Mouse (Mus musculus) heart, embryonic 16.5 days (tissue): ENCODE measurements around the gene Tatdn3. TPM values are rescaled to one million over a fixed set of nuclear protein-coding genes. Genes with fewer than 3 reads are reported as not detected.

Experiments
- ATAC-seq: fragments of 200-750 bp; cut with Nextera tagmentation; replicated peaks from 2 replicates; pipeline ENCODE4 v1.8.0; 2017; ENCODE audit warnings: moderate number of reproducible peaks; ENCODE audit not compliant: insufficient read depth, low FRiP score; ENCODE audit errors: extremely low read depth
- H3K27ac ChIP-seq: fragments of 300-500 bp; sonication (generic); 2 replicates; pipeline ENCODE4 v1.5.1; 2014; ENCODE audit warnings: mild to moderate bottlenecking, low read length, control low read depth, moderate library complexity
- H3K27me3 ChIP-seq: fragments of 300-500 bp; sonication (generic); 2 replicates; pipeline ENCODE4 v1.6.1; 2014; ENCODE audit warnings: low read length, mixed read lengths; ENCODE audit not compliant: control insufficient read depth, insufficient read depth
- H3K36me3 ChIP-seq: fragments of 300-500 bp; sonication (generic); 2 replicates; pipeline ENCODE4 v1.6.1; 2014; ENCODE audit not compliant: control insufficient read depth, insufficient read depth
- H3K4me1 ChIP-seq: fragments of 300-500 bp; sonication (generic); 2 replicates; pipeline ENCODE4 v1.6.1; 2014; ENCODE audit warnings: low read length, mixed read lengths; ENCODE audit not compliant: control insufficient read depth, insufficient read depth
- H3K4me2 ChIP-seq: fragments of 300-500 bp; sonication (generic); 2 replicates; pipeline ENCODE4 v1.6.1; 2014; ENCODE audit warnings: low read depth, mild to moderate bottlenecking, control low read depth, low read length
- H3K4me3 ChIP-seq: fragments of 300-500 bp; sonication (generic); 2 replicates; pipeline ENCODE4 v1.5.1; 2014; ENCODE audit warnings: mild to moderate bottlenecking, control low read depth, low read length
- H3K9ac ChIP-seq: fragments of 300-500 bp; sonication (generic); 2 replicates; pipeline ENCODE4 v1.6.1; 2014; ENCODE audit warnings: low read length, control low read depth
- H3K9me3 ChIP-seq: fragments of 300-500 bp; sonication (generic); replicated peaks from 2 replicates; pipeline ENCODE4 v1.6.1; 2016; ENCODE audit warnings: low read length; ENCODE audit not compliant: control insufficient read depth
- WGBS: fragments of 180-500 bp; shearing (Covaris S2); extraction: QIAGEN DNeasy Blood & Tissue Kit; methylation state at CpG from one replicate; pipeline ENCODE4 v1.1.7; 2014; 5-methylcytosine and 5-hydroxymethylcytosine counted together
- polyA plus RNA-seq: library from polyadenylated mRNA; unstranded; fragments of >200 nt; fragmentation: Nextera tagmentation; extraction: Ambion mirVana; gene quantifications from 2 replicates; pipeline ENCODE4 v1.2.1, GENCODE M21; 2015

Gene Tatdn3
- polyA plus RNA-seq, 1 experiment from 2014 or later: 17.9 TPM

DNA sequence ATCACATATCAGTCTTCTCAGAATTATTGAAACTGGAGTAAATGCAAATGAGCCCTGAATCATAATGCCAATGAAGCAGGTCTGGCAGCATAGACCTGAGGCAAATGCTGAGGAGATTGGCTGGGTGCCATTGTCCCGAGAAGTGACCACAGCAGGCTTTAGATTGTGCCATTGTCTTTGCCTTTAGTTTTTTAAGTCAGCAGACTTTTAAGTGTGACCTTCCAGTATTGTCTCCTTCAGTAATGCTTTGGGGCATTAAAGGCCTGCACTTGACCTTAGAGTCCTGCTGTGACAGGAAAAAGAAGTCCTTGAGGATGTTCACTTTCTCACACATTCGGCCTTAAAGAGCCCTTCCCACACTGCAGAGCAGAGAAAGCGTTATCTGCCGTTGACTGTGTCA, 7.5 kb upstream of the Tatdn3 start:
- Histone ChIP-seq H3K9me3 (no peaks in the 10 kb centered on the region), H3K9ac (no peak overlapping the region), H3K4me1 (no peaks in the 10 kb centered on the region), H3K36me3 (peaks cover 32% of the 10 kb centered on the region), H3K27me3 (no peaks in the 10 kb centered on the region), H3K4me3 (no peak overlapping the region), H3K27ac (no peak overlapping the region), H3K4me2 (no peak overlapping the region)
- no peak for ATAC-seq
- WGBS: 81% methylated on average over 4 of the region's 4 CpGs

- H3K27me3 ChIP-seq: no peaks in the 10 kb centered on the region
- H3K36me3 ChIP-seq: peaks cover 29% of the 10 kb centered on the region
- H3K4me2 ChIP-seq: no peak overlapping the region
- WGBS: 69% methylated on average over 5 of the region's 5 CpGs
- H3K27ac ChIP-seq: no peak overlapping the region
- H3K9me3 ChIP-seq: no peaks in the 10 kb centered on the region
- no peak overlapping the region for H3K9ac ChIP-seq
- no peak for ATAC-seq
- H3K4me3 ChIP-seq: no peak overlapping the region
- H3K4me1 ChIP-seq: peaks cover 7% of the 10 kb centered on the region
Observed at GRCm38 (mm10) chr1:191068377-191068776, 5.6 kb upstream of the Tatdn3 start.

GRCm38 (mm10) chr1:191065188-191065587, 2.5 kb upstream of the Tatdn3 start:
- Histone ChIP-seq H3K4me2 (no peak overlapping the region), H3K9ac (no peak overlapping the region), H3K4me1 (peaks cover 14% of the 10 kb centered on the region), H3K36me3 (peaks cover 7% of the 10 kb centered on the region; the same call in 1 of the 2 replicates), H3K27me3 (no peaks in the 10 kb centered on the region), H3K9me3 (no peaks in the 10 kb centered on the region), H3K27ac (no peak overlapping the region), H3K4me3 (no peak overlapping the region)
- no peak for ATAC-seq
- 84% methylated on average over 4 of the region's 4 CpGs for WGBS

GRCm38 (mm10) chr1:191064535-191064934, 1.8 kb upstream of the Tatdn3 start:
- no peaks in the 10 kb centered on the region for H3K27me3 ChIP-seq
- no peak overlapping the region for H3K9ac ChIP-seq
- H3K36me3 ChIP-seq: 0 out of 2 replicates have a peak, but pooled peaks cover 3% of the 10 kb centered on the region
- ATAC-seq: no peak
- H3K4me3 ChIP-seq: no peak overlapping the region
- no peak overlapping the region for H3K27ac ChIP-seq
- no peak overlapping the region for H3K4me2 ChIP-seq
- WGBS: 83% methylated on average over 2 of the region's 2 CpGs
- H3K9me3 ChIP-seq: no peaks in the 10 kb centered on the region
- H3K4me1 ChIP-seq: peaks cover 14% of the 10 kb centered on the region

DNA sequence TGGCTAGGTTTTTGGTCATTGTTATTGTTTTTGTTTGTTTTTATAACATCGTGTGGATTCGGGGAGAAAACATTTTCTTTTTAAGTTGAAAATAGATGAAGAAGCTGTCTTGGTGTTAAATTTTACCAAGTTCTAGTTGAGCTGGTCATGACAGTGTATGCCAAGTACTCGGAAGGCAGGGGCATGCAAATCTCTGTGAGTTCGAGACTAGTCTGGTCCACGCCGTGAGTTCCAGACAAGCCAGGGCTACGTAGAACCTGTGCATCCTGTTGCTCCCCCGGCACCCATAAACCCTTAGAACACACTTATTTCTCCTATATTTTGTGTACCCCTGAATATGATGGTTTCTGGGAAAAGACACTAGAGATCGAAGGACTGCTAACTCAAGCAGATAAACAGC, 968 bp upstream of the Tatdn3 start:
- no peaks in the 10 kb centered on the region for H3K9me3 ChIP-seq
- no peak for ATAC-seq
- H3K4me1 ChIP-seq: peaks cover 14% of the 10 kb centered on the region
- 58% methylated on average over 9 of the region's 9 CpGs for WGBS
- H3K36me3 ChIP-seq: 0 out of 2 replicates have a peak, but pooled peaks cover 3% of the 10 kb centered on the region
- peak overlapping the region; percentile 70 for H3K4me3 ChIP-seq
- no peak overlapping the region for H3K27ac ChIP-seq
- H3K9ac ChIP-seq: peak overlapping the region; percentile 78
- H3K27me3 ChIP-seq: no peaks in the 10 kb centered on the region
- peak overlapping the region; percentile 74 for H3K4me2 ChIP-seq

GRCm38 (mm10) chr1:191062241-191062780, 421 bp downstream of the Tatdn3 start:
- 0 out of 2 replicates have a peak, but pooled peaks have one; percentile 41 for ATAC-seq
- peak overlapping the region; percentile 56 for H3K27ac ChIP-seq
- peak overlapping the region; percentile 70 for H3K4me3 ChIP-seq
- no peaks in the 10 kb centered on the region for H3K9me3 ChIP-seq
- no peaks in the 10 kb centered on the region for H3K27me3 ChIP-seq
- H3K9ac ChIP-seq: peak overlapping the region; percentile 78
- peak overlapping the region; percentile 74 for H3K4me2 ChIP-seq
- H3K36me3 ChIP-seq: peaks cover 3% of the 10 kb centered on the region; the same call in 1 of the 2 replicates
- peaks cover 14% of the 10 kb centered on the region for H3K4me1 ChIP-seq
- WGBS: 5% methylated on average over 15 of the region's 15 CpGs

GRCm38 (mm10) chr1:191057461-191057860, 5.3 kb downstream of the Tatdn3 start:
- Histone ChIP-seq H3K27ac (no peak overlapping the region), H3K4me1 (peaks cover 6% of the 10 kb centered on the region), H3K27me3 (no peaks in the 10 kb centered on the region), H3K4me2 (no peak overlapping the region), H3K9me3 (no peaks in the 10 kb centered on the region), H3K4me3 (no peak overlapping the region), H3K9ac (no peak overlapping the region), H3K36me3 (peaks cover 2% of the 10 kb centered on the region; the same call in 1 of the 2 replicates)
- WGBS: 57% methylated on average over 3 of the region's 3 CpGs
- ATAC-seq: no peak

DNA sequence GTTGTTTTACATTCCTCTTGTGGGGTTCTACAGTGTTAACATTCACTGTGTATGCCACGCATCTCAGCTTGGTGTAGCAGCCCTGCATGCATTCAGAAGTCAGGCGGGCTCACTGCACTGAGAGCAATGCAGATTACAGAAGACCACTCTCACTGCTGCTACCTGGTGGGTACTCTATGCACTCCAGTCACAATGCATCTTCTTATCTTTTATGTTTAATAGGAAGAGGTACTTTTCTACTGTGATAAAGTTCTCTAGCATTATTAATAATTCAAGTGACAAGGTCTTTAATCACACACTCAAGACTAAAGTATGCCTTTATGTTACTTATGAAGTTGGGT, 7.2 kb downstream of the Tatdn3 start:
- H3K36me3 ChIP-seq: peaks cover 2% of the 10 kb centered on the region; the same call in 1 of the 2 replicates
- ATAC-seq: no peak
- H3K9ac ChIP-seq: no peak overlapping the region
- H3K9me3 ChIP-seq: no peaks in the 10 kb centered on the region
- no peaks in the 10 kb centered on the region for H3K27me3 ChIP-seq
- no peak overlapping the region for H3K27ac ChIP-seq
- 63% methylated on average over 2 of the region's 2 CpGs for WGBS
- H3K4me3 ChIP-seq: no peak overlapping the region
- no peaks in the 10 kb centered on the region for H3K4me1 ChIP-seq
- no peak overlapping the region for H3K4me2 ChIP-seq

GRCm38 (mm10) chr1:191054870-191055532, 7.7 kb downstream of the Tatdn3 start:
- H3K36me3 ChIP-seq: peaks cover 2% of the 10 kb centered on the region; the same call in 1 of the 2 replicates
- ATAC-seq: no peak
- WGBS: 63% methylated on average over 8 of the region's 8 CpGs
- no peaks in the 10 kb centered on the region for H3K27me3 ChIP-seq
- H3K27ac ChIP-seq: no peak overlapping the region
- no peaks in the 10 kb centered on the region for H3K9me3 ChIP-seq
- H3K9ac ChIP-seq: no peak overlapping the region
- H3K4me1 ChIP-seq: no peaks in the 10 kb centered on the region
- H3K4me2 ChIP-seq: no peak overlapping the region
- H3K4me3 ChIP-seq: no peak overlapping the region
